Mouse (Mus musculus) bone marrow macrophage, adult 2 months (primary cell): Measurements from ENCODE around the gene Ttc33. TPM values are rescaled to one million over a fixed set of nuclear protein-coding genes. Genes with fewer than 3 reads are reported as not detected.

Source experiments
- H3K27ac ChIP-seq: 2 replicates; pipeline ENCODE4 v1.5.1; 2012; ENCODE audit warnings: low read depth, low read length; ENCODE audit not compliant: insufficient read depth
- H3K4me1 ChIP-seq: 2 replicates; pipeline ENCODE4 v1.6.1; 2012; ENCODE audit warnings: low read length; ENCODE audit not compliant: control insufficient read depth, insufficient read depth
- H3K4me3 ChIP-seq: 2 replicates; pipeline ENCODE4 v1.5.1; 2012; ENCODE audit warnings: mild to moderate bottlenecking, low read length, moderate library complexity; ENCODE audit not compliant: insufficient read depth
- CTCF ChIP-seq: IDR thresholded peaks from 2 replicates; pipeline ENCODE4 v1.5.1; 2012; ENCODE audit warnings: low read depth, mild to moderate bottlenecking, low read length, moderate library complexity
- POLR2A ChIP-seq: IDR thresholded peaks from 2 replicates; pipeline ENCODE4 v1.6.1; 2012; ENCODE audit warnings: mild to moderate bottlenecking, low read depth, low read length, borderline replicate concordance
- polyA plus RNA-seq: library from polyadenylated mRNA; stranded (reverse); fragments of >200 nt; gene quantifications from 2 replicates; pipeline ENCODE4 v1.2.4, GENCODE M21; 2012; ENCODE audit not compliant: missing spikeins, insufficient read depth, insufficient read length

Gene Ttc33
- polyA plus RNA-seq, 1 experiment: 44.6 TPM

- Histone ChIP-seq H3K4me3 (no peak overlapping the region), H3K27ac (no peak overlapping the region), H3K4me1 (peaks cover 8% of the 10 kb centered on the region)
- TF ChIP-seq CTCF (no peak), POLR2A (no peak)
These were observed 74.9 kb downstream of the Ttc33 start for GRCm38 (mm10) chr15:5260183-5260582.

GRCm38 (mm10) chr15:5261004-5261403, 75.7 kb downstream of the Ttc33 start:
- TF ChIP-seq POLR2A (no peak), CTCF (no peak)
- H3K27ac ChIP-seq: no peak overlapping the region
- H3K4me1 ChIP-seq: peaks cover 8% of the 10 kb centered on the region
- no peak overlapping the region for H3K4me3 ChIP-seq

DNA sequence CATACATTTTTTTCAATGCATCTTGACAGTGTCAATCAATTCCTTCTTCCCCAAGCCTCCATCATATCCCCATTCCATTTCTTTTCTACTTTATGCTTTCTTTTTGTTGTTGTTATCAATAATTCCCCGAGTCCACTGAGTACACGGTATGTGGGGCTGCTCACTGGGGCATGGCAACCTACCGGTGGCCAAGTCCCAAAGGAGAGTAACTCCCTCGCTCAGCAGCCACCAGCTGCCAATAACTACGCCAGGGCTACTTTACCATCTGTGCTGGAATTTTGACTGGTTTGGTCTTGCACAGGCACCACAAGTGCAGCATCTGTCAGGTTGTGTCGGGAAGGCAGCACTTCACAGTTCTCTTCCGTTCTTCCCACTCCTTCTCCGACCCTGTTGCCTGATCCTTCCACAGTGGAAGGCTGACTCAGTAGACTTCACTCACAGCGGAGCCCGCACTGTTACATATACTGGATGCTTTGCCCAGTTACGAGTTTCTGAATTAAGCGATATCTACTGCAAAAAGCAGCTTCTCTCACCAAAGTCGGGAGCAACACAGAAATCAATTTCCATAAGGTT, 76.9 kb downstream of the Ttc33 start:
- TF ChIP-seq CTCF: no peak
- no peak for TF ChIP-seq POLR2A
- Histone ChIP-seq H3K4me3 (no peak overlapping the region), H3K4me1 (peaks cover 8% of the 10 kb centered on the region), H3K27ac (no peak overlapping the region)

GRCm38 (mm10) chr15:5262874-5263504, 77.7 kb downstream of the Ttc33 start:
- Histone ChIP-seq H3K4me1 (peaks cover 8% of the 10 kb centered on the region), H3K27ac (no peak overlapping the region), H3K4me3 (no peak overlapping the region)
- TF ChIP-seq CTCF (no peak), POLR2A (no peak)

- H3K4me1 ChIP-seq: peaks cover 3% of the 10 kb centered on the region
- TF ChIP-seq CTCF (no peak), POLR2A (no peak)
- H3K27ac ChIP-seq: no peak overlapping the region
- no peak overlapping the region for H3K4me3 ChIP-seq
These were observed 80.8 kb downstream of the Ttc33 start for GRCm38 (mm10) chr15:5266095-5266494.

Other genes with a start within 250 kb of the Ttc33 start
- not detected in 2 replicates for gene C7, start 121.8 kb upstream of the Ttc33 start, polyA plus RNA-seq
- gene Card6, start 77.0 kb upstream of the Ttc33 start, polyA plus RNA-seq: 6.9 and 8.0 TPM in 2 replicates
- 766 and 857 TPM in 2 replicates for gene Rpl37, start 68.9 kb upstream of the Ttc33 start, polyA plus RNA-seq
- 29.3 and 31.6 TPM in 2 replicates for gene Prkaa1, start 41.7 kb upstream of the Ttc33 start, polyA plus RNA-seq
- 28.6 and 32.5 TPM in 2 replicates for gene Ptger4, start 58.7 kb downstream of the Ttc33 start, polyA plus RNA-seq